In the genomic region with DNA sequence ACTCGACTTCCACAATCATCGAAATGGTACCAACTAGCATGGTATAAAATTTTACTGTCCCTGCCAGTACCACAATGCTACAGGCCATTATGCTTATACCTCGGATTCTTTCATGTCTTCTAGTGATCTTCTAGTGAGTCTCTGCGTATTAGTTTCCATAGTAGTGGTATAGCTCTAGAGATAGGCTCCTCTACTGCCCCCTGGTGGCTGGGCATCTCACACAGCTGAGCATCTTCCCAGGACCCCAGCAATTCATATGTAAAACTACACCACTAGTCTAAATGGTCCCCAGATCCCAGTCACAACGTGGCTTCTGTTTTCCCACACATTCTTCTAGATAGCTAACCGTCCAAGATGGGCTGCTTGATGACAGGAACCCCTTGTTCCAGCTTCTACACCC, we compare ENCODE assay signal across 9 mouse cellular contexts. TPM values are rescaled to one million over a fixed set of nuclear protein-coding genes. Genes with fewer than 3 reads are reported as not detected.
DNase-seq lines count a peak whose midpoint lies in the region; ATAC-seq and TF ChIP-seq lines count a peak whose summit lies in the region.
"Had no signal": no experiment of that assay in that cellular context is flagged by ENCODE, and none has a peak within 500 bp of the region (broad histone marks: within the 10 kb centered on the region; RNA-seq: fewer than 3 reads in every experiment).

No protein-coding gene starts in this region.

- WGBS in kidney, embryonic 15.5 days: 72% methylated on average over 6 of the region's 6 CpGs
- WGBS in heart, embryonic 14.5 days: 69% methylated on average over 6 of the region's 6 CpGs

- DNase-seq in kidney, adult 18-20 months: peak; percentile 70
- peak; percentile 66 for DNase-seq in ES-E14 (ENCODE audit: low read depth, low spot score)
- peak; percentile 42 to 66 for DNase-seq in cerebellum, postnatal 14 days
- peak; percentile 64 to 67 for DNase-seq in left cerebral cortex, adult 2 months (ENCODE audit: extremely low spot score in 1 of 2, low spot score in 2 of 2)
- peak; percentile 35 to 60 for DNase-seq in natural killer cell, adult 2 months (ENCODE audit: low spot score in 2 of 2)
- peak; percentile 91 for DNase-seq in thymus, postnatal 4 days

- in situ Hi-C loops in ES-E14 (cut with MboI; ENCODE audit: low sequenced_read_pairs in 2 of 2, unreplicated experiment in 2 of 2): no loop called here

- peaks cover 15% of the 10 kb centered on the region; the same call in 1 of the 2 replicates for H3K4me1 ChIP-seq in kidney, embryonic 15.5 days
- 0 out of 4 replicates have a peak, but pooled peaks cover 0 to 3% of the 10 kb centered on the region in 2 experiments for H3K4me1 ChIP-seq in ES-E14 (ENCODE audit: control insufficient read depth in 2 of 2, insufficient read depth in 2 of 2, low read length in 2 of 2, poor library complexity in 1 of 2)
- H3K4me1 ChIP-seq in heart, embryonic 14.5 days (ENCODE audit: control insufficient read depth in 2 of 2, insufficient read depth in 2 of 2, low read length in 2 of 2): peaks cover 21 to 32% of the 10 kb centered on the region in 2 experiments
- H3K4me1 ChIP-seq: liver, embryonic 15.5 days had no signal

- intact Hi-C loops in left cerebral cortex, adult 2 months (cut with DNase I): loop anchor here (5.0 kb wide), 1 partner anchor 57 kb away; no protein-coding TSS in a partner anchor

- no peak overlapping the region for H3K9ac ChIP-seq in kidney, embryonic 15.5 days
- H3K9ac ChIP-seq in ES-E14 (ENCODE audit: insufficient read depth, low read depth, low read length, poor library complexity, severe bottlenecking): no peak overlapping the region
- H3K9ac ChIP-seq in heart, embryonic 14.5 days (ENCODE audit: low read length): peak overlapping the region; percentile 16; the same call in 1 of the 2 replicates
- H3K9ac ChIP-seq: liver, embryonic 15.5 days had no signal

- no peak overlapping the region for H3K4me3 ChIP-seq in kidney, embryonic 15.5 days (replicated peaks)
- no peak overlapping the region for H3K4me3 ChIP-seq in ES-E14 (ENCODE audit: insufficient read depth in 1 of 2, low read depth in 1 of 2, low read length in 2 of 2, poor library complexity in 1 of 2, severe bottlenecking in 1 of 2)
- H3K4me3 ChIP-seq in heart, embryonic 14.5 days (ENCODE audit: control insufficient read depth in 1 of 2, insufficient read depth in 1 of 2, low read depth in 1 of 2, low read length in 2 of 2): no peak overlapping the region
- no peak overlapping the region for H3K4me3 ChIP-seq in left cerebral cortex, adult 2 months
- H3K4me3 ChIP-seq: liver, embryonic 15.5 days had no signal

- H3K4me2 ChIP-seq in kidney, embryonic 15.5 days: no peak overlapping the region
- peak overlapping the region; percentile 49 for H3K4me2 ChIP-seq in heart, embryonic 14.5 days (ENCODE audit: low read length)
- H3K4me2 ChIP-seq: liver, embryonic 15.5 days had no signal

- H3K27me3 ChIP-seq in kidney, embryonic 15.5 days: no peaks in the 10 kb centered on the region
- H3K27me3 ChIP-seq in heart, embryonic 14.5 days (ENCODE audit: control insufficient read depth, insufficient read depth, low read length): no peaks in the 10 kb centered on the region
- H3K27me3 ChIP-seq: liver, embryonic 15.5 days had no signal

- peak; percentile 70 for TF ChIP-seq CTCF in left cerebral cortex, adult 2 months (IDR thresholded peaks at IDR 0.05)

- H3K9me3 ChIP-seq in kidney, embryonic 15.5 days (replicated peaks): no peaks in the 10 kb centered on the region
- H3K9me3 ChIP-seq in ES-E14 (ENCODE audit: control insufficient read depth, insufficient read depth, low read depth, low read length): no peaks in the 10 kb centered on the region
- H3K9me3 ChIP-seq in heart, embryonic 14.5 days (ENCODE audit: control insufficient read depth, low read length): no peaks in the 10 kb centered on the region
- H3K9me3 ChIP-seq: liver, embryonic 15.5 days had no signal

- no peak overlapping the region for H3K27ac ChIP-seq in kidney, embryonic 15.5 days
- H3K27ac ChIP-seq in ES-E14 (ENCODE audit: insufficient read depth, low read depth, low read length, poor library complexity, severe bottlenecking): no peak overlapping the region
- H3K27ac ChIP-seq in heart, embryonic 14.5 days (replicated peaks in 1 of 2; ENCODE audit: control insufficient read depth in 1 of 2, insufficient read depth in 1 of 2, low read depth in 2 of 2, low read length in 2 of 2): peak overlapping the region in 1 of 2 experiments; percentile 53; a peak in 2 of 4 replicates
- no peak overlapping the region for H3K27ac ChIP-seq in left cerebral cortex, adult 2 months
- H3K27ac ChIP-seq: liver, embryonic 15.5 days had no signal

- no peak for ATAC-seq in kidney, embryonic 15.5 days (replicated peaks; ENCODE audit: low FRiP score)
- ATAC-seq in heart, embryonic 14.5 days (ENCODE audit: insufficient number of reproducible peaks, insufficient read depth, low FRiP score, low read depth): no peak

- no peaks in the 10 kb centered on the region for H3K36me3 ChIP-seq in kidney, embryonic 15.5 days
- H3K36me3 ChIP-seq in ES-E14 (ENCODE audit: control insufficient read depth, insufficient read depth, low read length, poor library complexity, severe bottlenecking): no peaks in the 10 kb centered on the region; the same call in 1 of the 2 replicates
- H3K36me3 ChIP-seq in heart, embryonic 14.5 days (ENCODE audit: control insufficient read depth, insufficient read depth, low read length): no peaks in the 10 kb centered on the region
- H3K36me3 ChIP-seq: liver, embryonic 15.5 days had no signal

TF ChIP-seq in ES-E14, 5 proteins besides CTCF, POLR2A, EP300 and RAD21:
- TF ChIP-seq ZC3H11A (IDR thresholded peaks at IDR 0.05; ENCODE audit: borderline replicate concordance, low read depth, low read length) (no peak), MAFK (IDR thresholded peaks at IDR 0.05; ENCODE audit: insufficient read depth, low read depth, low read length) (no peak), CHD2 (IDR thresholded peaks at IDR 0.05; ENCODE audit: low read depth, low read length) (no peak), HCFC1 (IDR thresholded peaks at IDR 0.05; ENCODE audit: borderline replicate concordance, insufficient read depth, low read length) (no peak), ZNF384 (IDR thresholded peaks at IDR 0.05; ENCODE audit: low read depth, low read length) (no peak)

RNA-seq across cellular contexts. Expression of gene Nsun7, which starts 59.6 kb away (rescaled TPM):
- 0.32 and 0.44 TPM in 2 replicates for polyA plus RNA-seq in kidney, embryonic 15.5 days (2015; fragmentation: Nextera tagmentation; extraction: Ambion mirVana)
- 0.04 TPM in 1 of 2 replicates, not detected in the other for total RNA-seq in ES-E14 (2012; rRNA removed)
- 0.11 and 0.24 TPM in 2 replicates for polyA plus RNA-seq in heart, embryonic 14.5 days (2014; fragmentation: Nextera tagmentation; extraction: Ambion mirVana)
- 1 to 10 TPM; 6.7 to 9.1 TPM for total RNA-seq in left cerebral cortex, adult 2 months (2021)
- polyA plus RNA-seq: liver, embryonic 15.5 days had no signal
